Mouse (Mus musculus) embryonic fibroblast, embryonic 13.5 days (primary cell): ENCODE data around the gene Samd11.

Experiments used
- CTCF ChIP-seq: IDR thresholded peaks from 2 replicates; pipeline ENCODE4 v1.5.1; 2011; ENCODE audit warnings: mild to moderate bottlenecking, control low read depth, low read length, moderate library complexity, borderline replicate concordance; ENCODE audit not compliant: insufficient read depth
- POLR2A ChIP-seq: IDR thresholded peaks from 2 replicates; pipeline ENCODE4 v1.6.1; 2011; ENCODE audit warnings: low read depth, mild to moderate bottlenecking, control low read depth, low read length, moderate library complexity

DNA sequence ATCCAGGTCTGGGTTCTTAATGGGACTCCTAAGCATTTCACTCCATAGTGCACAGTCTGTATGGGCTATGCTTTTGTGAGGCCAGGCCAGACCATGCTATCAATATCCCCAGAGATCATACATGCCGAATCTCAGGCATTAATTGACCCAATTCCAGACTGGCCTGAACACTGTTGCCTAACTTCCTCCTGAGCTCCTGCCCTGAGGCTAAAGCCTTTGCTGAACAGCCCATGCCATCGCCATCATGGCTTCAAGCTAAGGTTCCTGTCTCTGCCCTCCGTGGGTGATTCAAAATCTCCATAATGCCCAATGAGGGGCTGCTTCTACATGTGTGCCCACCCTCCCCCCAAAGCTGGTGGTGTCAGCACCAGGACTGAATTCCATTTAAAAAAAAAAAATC, 2.8 kb downstream of the Samd11 start:
- TF ChIP-seq POLR2A = no peak
- no peak for TF ChIP-seq CTCF
